Mouse (Mus musculus) neural tube, embryonic 12.5 days (tissue): ENCODE results near the gene Brd3os. TPM values are rescaled to one million over a fixed set of nuclear protein-coding genes. Genes with fewer than 3 reads are reported as not detected.

Source experiments
- ATAC-seq: fragments of 200-750 bp; cut with Nextera tagmentation; 2 replicates; pipeline ENCODE4 v1.8.0; 2017; ENCODE audit warnings: low read depth, mild to moderate bottlenecking, moderate TSS enrichment, moderate library complexity; ENCODE audit not compliant: low FRiP score
- H3K27ac ChIP-seq: fragments of 300-500 bp; sonication (generic); 2 replicates; pipeline ENCODE4 v1.5.1; 2016
- H3K27me3 ChIP-seq: fragments of 300-500 bp; sonication (generic); replicated peaks from 2 replicates; pipeline ENCODE4 v1.6.1; 2016; ENCODE audit warnings: mild to moderate bottlenecking
- H3K36me3 ChIP-seq: fragments of 300-500 bp; sonication (generic); 2 replicates; pipeline ENCODE4 v1.6.1; 2016; ENCODE audit warnings: mild to moderate bottlenecking
- H3K4me1 ChIP-seq: fragments of 300-500 bp; sonication (generic); 2 replicates; pipeline ENCODE4 v1.6.1; 2016
- H3K4me2 ChIP-seq: fragments of 300-500 bp; sonication (generic); replicated peaks from 2 replicates; pipeline ENCODE4 v1.6.1; 2016; ENCODE audit warnings: mild to moderate bottlenecking
- H3K4me3 ChIP-seq: fragments of 300-500 bp; sonication (generic); 2 replicates; pipeline ENCODE4 v1.5.1; 2016
- H3K9ac ChIP-seq: fragments of 300-500 bp; sonication (generic); 2 replicates; pipeline ENCODE4 v1.6.1; 2016; ENCODE audit warnings: mild to moderate bottlenecking
- H3K9me3 ChIP-seq: fragments of 300-500 bp; sonication (generic); 2 replicates; pipeline ENCODE4 v1.6.1; 2016; ENCODE audit warnings: mild to moderate bottlenecking
- WGBS: fragments of 180-500 bp; shearing (Covaris S2); methylation state at CpG from one replicate; pipeline ENCODE4 v1.1.7; 2016; 5-methylcytosine and 5-hydroxymethylcytosine counted together
- polyA plus RNA-seq: library from polyadenylated mRNA; unstranded; fragments of >200 nt; fragmentation: Nextera tagmentation; extraction: Ambion mirVana; gene quantifications from 2 replicates; pipeline ENCODE4 v1.2.1, GENCODE M21; 2016

Gene Brd3os
- polyA plus RNA-seq, 1 experiment from 2014 or later = 19.5 TPM

GRCm38 (mm10) chr2:27473911-27474310, 31.8 kb downstream of the Brd3os start:
- WGBS = 21% methylated on average over 4 of the region's 4 CpGs

GRCm38 (mm10) chr2:27474621-27475484, 32.7 kb downstream of the Brd3os start:
- Histone ChIP-seq H3K36me3 (peaks cover 2% of the 10 kb centered on the region), H3K4me1 (peaks cover 48% of the 10 kb centered on the region), H3K27ac (peak overlapping the region; percentile 95), H3K9me3 (no peaks in the 10 kb centered on the region), H3K4me2 (peak overlapping the region; percentile 84), H3K27me3 (no peaks in the 10 kb centered on the region), H3K4me3 (peak overlapping the region; percentile 97), H3K9ac (peak overlapping the region; percentile 98)
- ATAC-seq = peak; percentile 52
- under 1% methylated on average over 84 of the region's 84 CpGs for WGBS

More at GRCm38 (mm10) chr2:27473911-27474310, 31.8 kb downstream of the Brd3os start:
- Histone ChIP-seq H3K4me3 (peak overlapping the region; percentile 97), H3K27me3 (no peaks in the 10 kb centered on the region), H3K4me1 (peaks cover 57% of the 10 kb centered on the region), H3K36me3 (peaks cover 7% of the 10 kb centered on the region), H3K4me2 (peak overlapping the region; percentile 84), H3K27ac (no peak overlapping the region), H3K9ac (peak overlapping the region; percentile 98), H3K9me3 (no peaks in the 10 kb centered on the region)
- no peak for ATAC-seq

GRCm38 (mm10) chr2:27475495-27476302, 33.6 kb downstream of the Brd3os start:
- under 1% methylated on average over 95 of the region's 96 CpGs for WGBS
- H3K9me3 ChIP-seq = no peaks in the 10 kb centered on the region
- H3K4me1 ChIP-seq = peaks cover 43% of the 10 kb centered on the region

GRCm38 (mm10) chr2:27476303-27477192, 34.4 kb downstream of the Brd3os start:
- Histone ChIP-seq H3K27me3 (no peaks in the 10 kb centered on the region), H3K9ac (peak overlapping the region; percentile 63), H3K36me3 (peaks cover 2% of the 10 kb centered on the region), H3K9me3 (no peaks in the 10 kb centered on the region), H3K4me1 (peaks cover 35% of the 10 kb centered on the region), H3K27ac (peak overlapping the region; percentile 61; the same call in 1 of the 2 replicates), H3K4me2 (peak overlapping the region; percentile 84), H3K4me3 (peak overlapping the region; percentile 97)
- no peak; the same call in 1 of the 2 replicates for ATAC-seq
- 32% methylated on average over 11 of the region's 11 CpGs for WGBS

More at GRCm38 (mm10) chr2:27475495-27476302, 33.6 kb downstream of the Brd3os start:
- Histone ChIP-seq H3K4me2 (peak overlapping the region; percentile 84), H3K27me3 (no peaks in the 10 kb centered on the region), H3K36me3 (peaks cover 2% of the 10 kb centered on the region), H3K27ac (peak overlapping the region; percentile 95), H3K9ac (peak overlapping the region; percentile 98), H3K4me3 (peak overlapping the region; percentile 97)
- peak; percentile 100 for ATAC-seq

GRCm38 (mm10) chr2:27479821-27480220, 37.7 kb downstream of the Brd3os start:
- H3K27ac ChIP-seq = no peak overlapping the region
- H3K4me1 ChIP-seq = peaks cover 5% of the 10 kb centered on the region; the same call in 1 of the 2 replicates
- no peak overlapping the region for H3K4me3 ChIP-seq
- H3K9me3 ChIP-seq = no peaks in the 10 kb centered on the region
- H3K4me2 ChIP-seq = no peak overlapping the region
- ATAC-seq = no peak
- H3K27me3 ChIP-seq = no peaks in the 10 kb centered on the region
- no peaks in the 10 kb centered on the region for H3K36me3 ChIP-seq
- 73% methylated on average over 4 of the region's 4 CpGs for WGBS
- no peak overlapping the region for H3K9ac ChIP-seq

- Histone ChIP-seq H3K4me2 (no peak overlapping the region), H3K4me3 (no peak overlapping the region), H3K27me3 (no peaks in the 10 kb centered on the region), H3K4me1 (peaks cover 5% of the 10 kb centered on the region; the same call in 1 of the 2 replicates), H3K36me3 (no peaks in the 10 kb centered on the region), H3K27ac (no peak overlapping the region), H3K9ac (no peak overlapping the region), H3K9me3 (no peaks in the 10 kb centered on the region)
- WGBS = 75% methylated on average over 4 of the region's 4 CpGs
- no peak for ATAC-seq
Measured at GRCm38 (mm10) chr2:27480367-27480766, 38.2 kb downstream of the Brd3os start.

GRCm38 (mm10) chr2:27482265-27482861, 40.2 kb downstream of the Brd3os start:
- 79% methylated on average over 7 of the region's 7 CpGs for WGBS
- H3K9me3 ChIP-seq = no peaks in the 10 kb centered on the region
- no peaks in the 10 kb centered on the region for H3K36me3 ChIP-seq
- no peak for ATAC-seq
- H3K27me3 ChIP-seq = no peaks in the 10 kb centered on the region
- no peak overlapping the region for H3K9ac ChIP-seq
- H3K4me1 ChIP-seq = no peaks in the 10 kb centered on the region
- H3K4me2 ChIP-seq = no peak overlapping the region
- H3K4me3 ChIP-seq = no peak overlapping the region
- no peak overlapping the region for H3K27ac ChIP-seq

GRCm38 (mm10) chr2:27486725-27487124, 44.6 kb downstream of the Brd3os start:
- Histone ChIP-seq H3K9me3 (no peaks in the 10 kb centered on the region), H3K4me1 (no peaks in the 10 kb centered on the region), H3K27ac (no peak overlapping the region), H3K27me3 (no peaks in the 10 kb centered on the region), H3K36me3 (no peaks in the 10 kb centered on the region), H3K9ac (no peak overlapping the region), H3K4me3 (no peak overlapping the region), H3K4me2 (no peak overlapping the region)
- no peak for ATAC-seq
- WGBS = 78% methylated on average over 4 of the region's 4 CpGs

- Histone ChIP-seq H3K27ac (no peak overlapping the region), H3K27me3 (no peaks in the 10 kb centered on the region), H3K4me2 (no peak overlapping the region), H3K4me1 (no peaks in the 10 kb centered on the region), H3K4me3 (no peak overlapping the region), H3K36me3 (no peaks in the 10 kb centered on the region), H3K9me3 (no peaks in the 10 kb centered on the region), H3K9ac (no peak overlapping the region)
- 83% methylated on average over 3 of the region's 4 CpGs for WGBS
- no peak for ATAC-seq
Measured at GRCm38 (mm10) chr2:27487336-27488049, 45.4 kb downstream of the Brd3os start.

- Histone ChIP-seq H3K27ac (no peak overlapping the region), H3K4me2 (no peak overlapping the region), H3K9me3 (no peaks in the 10 kb centered on the region), H3K27me3 (no peaks in the 10 kb centered on the region), H3K9ac (no peak overlapping the region), H3K4me1 (no peaks in the 10 kb centered on the region), H3K4me3 (no peak overlapping the region), H3K36me3 (no peaks in the 10 kb centered on the region)
- 100% methylated on average over 1 of the region's 1 CpGs for WGBS
- ATAC-seq = no peak
Measured at GRCm38 (mm10) chr2:27488362-27488761, 46.2 kb downstream of the Brd3os start.

GRCm38 (mm10) chr2:27490939-27491338, 48.8 kb downstream of the Brd3os start:
- WGBS = 78% methylated on average over 2 of the region's 2 CpGs
- H3K4me3 ChIP-seq = no peak overlapping the region

More at GRCm38 (mm10) chr2:27490939-27491338, 48.8 kb downstream of the Brd3os start:
- Histone ChIP-seq H3K9me3 (no peaks in the 10 kb centered on the region), H3K4me1 (no peaks in the 10 kb centered on the region), H3K9ac (no peak overlapping the region), H3K36me3 (no peaks in the 10 kb centered on the region), H3K27me3 (no peaks in the 10 kb centered on the region), H3K4me2 (no peak overlapping the region), H3K27ac (no peak overlapping the region)
- no peak for ATAC-seq
